Mouse (Mus musculus) cerebellum, adult 9-10 months (tissue): ENCODE data around the gene Tuba1b.

Experiments used
- DNase-seq: peaks from one replicate; pipeline ENCODE4 v3.0.0; 2022

The Tuba1b gene

DNA sequence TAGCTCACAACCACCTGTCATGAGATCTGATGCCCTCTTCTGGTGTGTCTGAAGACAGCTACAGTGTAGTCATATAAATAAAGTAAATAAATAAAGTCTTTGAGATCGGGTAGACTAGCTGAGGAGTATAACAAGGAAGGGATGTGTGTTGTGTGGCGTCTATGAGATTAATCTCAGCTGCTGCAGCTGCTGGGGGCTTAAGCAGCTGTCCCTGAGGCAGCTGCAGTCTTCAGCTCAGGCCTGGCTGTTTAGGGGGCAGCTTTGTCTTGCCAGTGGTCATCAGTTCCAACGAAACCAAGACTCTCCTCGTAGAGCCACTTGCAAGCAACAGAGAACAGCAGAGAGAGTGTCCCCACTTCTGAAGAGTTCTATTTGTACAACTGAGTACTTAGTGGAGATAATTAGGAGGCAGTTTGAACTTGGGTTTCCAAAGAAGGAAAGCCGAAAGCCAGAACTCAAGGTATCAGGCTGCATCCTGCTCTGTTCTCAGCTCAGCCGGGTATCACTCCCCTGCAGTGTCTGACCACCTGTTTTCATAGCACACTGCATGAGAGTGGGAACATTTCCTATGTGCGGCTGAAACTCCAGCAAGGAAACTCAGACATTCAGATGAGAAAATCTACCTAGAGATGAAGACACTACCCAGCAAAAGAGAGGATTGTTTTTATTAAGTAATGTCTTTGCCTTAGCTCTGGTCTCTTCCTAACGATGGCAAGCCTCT is 47.5 kb downstream of the Tuba1b start:
- no peak for DNase-seq

DNA sequence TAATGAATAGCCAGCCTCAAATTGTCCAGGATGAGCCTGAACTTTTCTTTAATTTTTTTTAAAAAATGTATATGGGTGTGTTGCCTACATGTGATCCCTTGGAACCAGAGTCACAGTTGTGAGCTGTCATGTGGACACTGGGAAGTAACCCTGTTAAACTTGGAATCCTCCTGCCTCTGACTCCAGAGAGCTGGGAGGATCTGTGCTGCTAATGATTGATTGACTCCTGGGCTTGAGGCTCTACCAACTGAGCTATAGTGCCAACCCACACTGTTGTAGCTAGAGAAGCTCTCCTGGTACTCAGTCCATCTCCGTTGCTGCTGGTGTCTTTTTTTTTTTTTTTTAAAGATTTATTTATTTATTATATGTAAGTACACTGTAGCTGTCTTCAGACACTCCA is 50.3 kb downstream of the Tuba1b start:
- no peak for DNase-seq

GRCm38 (mm10) chr15:98883661-98884060 is 50.7 kb downstream of the Tuba1b start:
- no peak for DNase-seq

- no peak for DNase-seq
Observed at GRCm38 (mm10) chr15:98881656-98882008, 52.7 kb downstream of the Tuba1b start.
